Mouse (Mus musculus): ENCODE data around the gene Top3b. TPM values are rescaled to one million over a fixed set of nuclear protein-coding genes. Genes with fewer than 3 reads are reported as not detected.
A peak's percentile ranks its signal among the peaks of the same experiment; 100 is the strongest.
"Not testable (repeated sequence)": the region's sequence is repeated elsewhere in the genome, so short reads cannot be mapped to it uniquely, and the experiment has no call there.

Top3b gene
- total and polyA plus RNA-seq, 2 experiments, result 18.8 to 40.9 TPM

- no peak overlapping the region for H3K4me3 ChIP-seq (ENCODE audit: insufficient read depth, low read depth, low read length)
- TF ChIP-seq POLR2A (IDR thresholded peaks at IDR 0.05; ENCODE audit: extremely low read depth, insufficient read depth, low read length) (no peak), CTCF (IDR thresholded peaks at IDR 0.05; ENCODE audit: low read depth, low read length) (peak; percentile 64)
- peak; percentile 28 for DNase-seq (ENCODE audit: extremely low read depth, low read depth, low spot score)
- peaks cover 9% of the 10 kb centered on the region for H3K36me3 ChIP-seq (ENCODE audit: control insufficient read depth, insufficient read depth, low read length)
- no peak overlapping the region for H3K27ac ChIP-seq (replicated peaks; ENCODE audit: insufficient read depth, low read depth, low read length)
- H3K4me1 ChIP-seq (ENCODE audit: control insufficient read depth, insufficient read depth, low read length), result no peaks in the 10 kb centered on the region
- H3K27me3 ChIP-seq (ENCODE audit: control insufficient read depth, insufficient read depth, low read length), result no peaks in the 10 kb centered on the region
- no peak overlapping the region for H3K9ac ChIP-seq (ENCODE audit: low read depth, low read length)
- 50% methylated on average over 3 of the region's 3 CpGs for WGBS
- H3K79me2 ChIP-seq (ENCODE audit: control insufficient read depth, insufficient read depth, low read length), result no peaks in the 10 kb centered on the region
These were observed 50.5 kb downstream of the Top3b start for GRCm38 (mm10) chr16:16921021-16921435.

- H3K4me1 ChIP-seq (ENCODE audit: control insufficient read depth, insufficient read depth, low read length), result no peaks in the 10 kb centered on the region
- 94% methylated on average over 3 of the region's 3 CpGs for WGBS
These were observed 53.9 kb downstream of the Top3b start for GRCm38 (mm10) chr16:16924481-16924880.

GRCm38 (mm10) chr16:16926536-16926935, 56.0 kb downstream of the Top3b start:
- H3K36me3 ChIP-seq (ENCODE audit: control insufficient read depth, insufficient read depth, low read length), result no peaks in the 10 kb centered on the region; the same call in 1 of the 2 replicates
- H3K4me3 ChIP-seq (ENCODE audit: insufficient read depth, low read depth, low read length), result no peak overlapping the region
- WGBS, result 93% methylated on average over 5 of the region's 5 CpGs
- no peak overlapping the region for H3K9ac ChIP-seq (ENCODE audit: low read depth, low read length)
- TF ChIP-seq CTCF (IDR thresholded peaks at IDR 0.05; ENCODE audit: low read depth, low read length) (no peak), POLR2A (IDR thresholded peaks at IDR 0.05; ENCODE audit: extremely low read depth, insufficient read depth, low read length) (no peak)
- no peaks in the 10 kb centered on the region for H3K27me3 ChIP-seq (ENCODE audit: control insufficient read depth, insufficient read depth, low read length)
- no peaks in the 10 kb centered on the region for H3K4me1 ChIP-seq (ENCODE audit: control insufficient read depth, insufficient read depth, low read length)
- H3K79me2 ChIP-seq (ENCODE audit: control insufficient read depth, insufficient read depth, low read length), result no peaks in the 10 kb centered on the region
- DNase-seq (ENCODE audit: extremely low read depth, low read depth, low spot score), result no peak
- H3K27ac ChIP-seq (replicated peaks; ENCODE audit: insufficient read depth, low read depth, low read length), result no peak overlapping the region

More at GRCm38 (mm10) chr16:16924481-16924880, 53.9 kb downstream of the Top3b start:
- Histone ChIP-seq H3K27me3 (ENCODE audit: control insufficient read depth, insufficient read depth, low read length) (no peaks in the 10 kb centered on the region), H3K36me3 (ENCODE audit: control insufficient read depth, insufficient read depth, low read length) (no peaks in the 10 kb centered on the region; the same call in 1 of the 2 replicates), H3K79me2 (ENCODE audit: control insufficient read depth, insufficient read depth, low read length) (no peaks in the 10 kb centered on the region), H3K9ac (ENCODE audit: low read depth, low read length) (no peak overlapping the region), H3K27ac (replicated peaks; ENCODE audit: insufficient read depth, low read depth, low read length) (no peak overlapping the region), H3K4me3 (ENCODE audit: insufficient read depth, low read depth, low read length) (no peak overlapping the region)
- no peak for TF ChIP-seq CTCF (IDR thresholded peaks at IDR 0.05; ENCODE audit: low read depth, low read length)
- TF ChIP-seq POLR2A (IDR thresholded peaks at IDR 0.05; ENCODE audit: extremely low read depth, insufficient read depth, low read length), result no peak
- DNase-seq (ENCODE audit: extremely low read depth, low read depth, low spot score), result no peak

GRCm38 (mm10) chr16:16928908-16929307, 58.4 kb downstream of the Top3b start:
- H3K4me1 ChIP-seq (ENCODE audit: control insufficient read depth, insufficient read depth, low read length); H3K27ac ChIP-seq (replicated peaks; ENCODE audit: insufficient read depth, low read depth, low read length); H3K9ac ChIP-seq (ENCODE audit: low read depth, low read length); H3K4me3 ChIP-seq (ENCODE audit: insufficient read depth, low read depth, low read length); H3K36me3 ChIP-seq (ENCODE audit: control insufficient read depth, insufficient read depth, low read length); H3K27me3 ChIP-seq (ENCODE audit: control insufficient read depth, insufficient read depth, low read length); H3K79me2 ChIP-seq (ENCODE audit: control insufficient read depth, insufficient read depth, low read length); DNase-seq (ENCODE audit: extremely low read depth, low read depth, low spot score): not testable (repeated sequence)
- 86% methylated on average over 3 of the region's 3 CpGs for WGBS

- WGBS, result 91% methylated on average over 3 of the region's 3 CpGs
- TF ChIP-seq CTCF (IDR thresholded peaks at IDR 0.05; ENCODE audit: low read depth, low read length) (no peak), POLR2A (IDR thresholded peaks at IDR 0.05; ENCODE audit: extremely low read depth, insufficient read depth, low read length) (no peak)
- H3K9ac ChIP-seq (ENCODE audit: low read depth, low read length), result no peak overlapping the region
- no peaks in the 10 kb centered on the region for H3K36me3 ChIP-seq (ENCODE audit: control insufficient read depth, insufficient read depth, low read length)
- no peak overlapping the region for H3K4me3 ChIP-seq (ENCODE audit: insufficient read depth, low read depth, low read length)
- no peak for DNase-seq (ENCODE audit: extremely low read depth, low read depth, low spot score)
- no peaks in the 10 kb centered on the region for H3K79me2 ChIP-seq (ENCODE audit: control insufficient read depth, insufficient read depth, low read length)
- no peaks in the 10 kb centered on the region for H3K4me1 ChIP-seq (ENCODE audit: control insufficient read depth, insufficient read depth, low read length)
- no peaks in the 10 kb centered on the region for H3K27me3 ChIP-seq (ENCODE audit: control insufficient read depth, insufficient read depth, low read length)
- no peak overlapping the region for H3K27ac ChIP-seq (replicated peaks; ENCODE audit: insufficient read depth, low read depth, low read length)
These were observed 59.8 kb downstream of the Top3b start for GRCm38 (mm10) chr16:16930326-16930725.

GRCm38 (mm10) chr16:16930810-16931296, 60.3 kb downstream of the Top3b start:
- 83% methylated on average over 5 of the region's 5 CpGs for WGBS
- Histone ChIP-seq H3K79me2 (ENCODE audit: control insufficient read depth, insufficient read depth, low read length) (no peaks in the 10 kb centered on the region), H3K4me1 (ENCODE audit: control insufficient read depth, insufficient read depth, low read length) (no peaks in the 10 kb centered on the region), H3K27me3 (ENCODE audit: control insufficient read depth, insufficient read depth, low read length) (no peaks in the 10 kb centered on the region), H3K36me3 (ENCODE audit: control insufficient read depth, insufficient read depth, low read length) (no peaks in the 10 kb centered on the region), H3K9ac (ENCODE audit: low read depth, low read length) (no peak overlapping the region), H3K4me3 (ENCODE audit: insufficient read depth, low read depth, low read length) (no peak overlapping the region), H3K27ac (replicated peaks; ENCODE audit: insufficient read depth, low read depth, low read length) (no peak overlapping the region)
- no peak for DNase-seq (ENCODE audit: extremely low read depth, low read depth, low spot score)
- TF ChIP-seq POLR2A (IDR thresholded peaks at IDR 0.05; ENCODE audit: extremely low read depth, insufficient read depth, low read length) (no peak), CTCF (IDR thresholded peaks at IDR 0.05; ENCODE audit: low read depth, low read length) (no peak)

Data from liver, adult 2 months (tissue).